Mouse (Mus musculus): ENCODE data around the gene Pigx. TPM values are rescaled to one million over a fixed set of nuclear protein-coding genes. Genes with fewer than 3 reads are reported as not detected.

The Pigx gene
- 7.6 and 8.5 TPM in 2 replicates for polyA plus RNA-seq (2012; rRNA removed)

- TF ChIP-seq POLR2A (IDR thresholded peaks at IDR 0.05; ENCODE audit: control insufficient read depth, low read depth, low read length) = peak; percentile 76
- TF ChIP-seq CTCF (IDR thresholded peaks at IDR 0.05; ENCODE audit: control insufficient read depth, insufficient read depth, insufficient replicate concordance, low read depth, low read length) = no peak
- H3K4me1 ChIP-seq (ENCODE audit: control insufficient read depth, insufficient read depth, low read length) = peaks cover 3% of the 10 kb centered on the region
- H3K4me3 ChIP-seq (ENCODE audit: control insufficient read depth, low read depth, low read length) = peak within 1 kb of the TSS; percentile 96
- no peaks in the 10 kb centered on the region for H3K27me3 ChIP-seq (ENCODE audit: control insufficient read depth, insufficient read depth, low read length)
- no peaks in the 10 kb centered on the region; the same call in 1 of the 2 replicates for H3K36me3 ChIP-seq (ENCODE audit: control insufficient read depth, insufficient read depth, low read length)
- peak within 1 kb of the TSS; percentile 59 for H3K27ac ChIP-seq (ENCODE audit: control insufficient read depth, insufficient read depth, low read depth, low read length)
These were observed at the start of gene Pigx, which contains the start of gene Cep19 for GRCm38 (mm10) chr16:32099638-32100150. Gene Pigx, minus strand, starts transcription at chr16:32099740. Gene Cep19, plus strand, starts transcription at chr16:32099800.

GRCm38 (mm10) chr16:32147589-32148207, 48.2 kb upstream of the Pigx start:
- H3K27me3 ChIP-seq (ENCODE audit: control insufficient read depth, insufficient read depth, low read length) = no peaks in the 10 kb centered on the region
- H3K27ac ChIP-seq (ENCODE audit: control insufficient read depth, insufficient read depth, low read depth, low read length) = no peak overlapping the region
- H3K36me3 ChIP-seq (ENCODE audit: control insufficient read depth, insufficient read depth, low read length) = no peaks in the 10 kb centered on the region
- TF ChIP-seq POLR2A (IDR thresholded peaks at IDR 0.05; ENCODE audit: control insufficient read depth, low read depth, low read length) = no peak
- TF ChIP-seq CTCF (IDR thresholded peaks at IDR 0.05; ENCODE audit: control insufficient read depth, insufficient read depth, insufficient replicate concordance, low read depth, low read length) = no peak
- peaks cover 18% of the 10 kb centered on the region for H3K4me1 ChIP-seq (ENCODE audit: control insufficient read depth, insufficient read depth, low read length)
- no peak overlapping the region for H3K4me3 ChIP-seq (ENCODE audit: control insufficient read depth, low read depth, low read length)

- TF ChIP-seq CTCF (IDR thresholded peaks at IDR 0.05; ENCODE audit: control insufficient read depth, insufficient read depth, insufficient replicate concordance, low read depth, low read length) (no peak), POLR2A (IDR thresholded peaks at IDR 0.05; ENCODE audit: control insufficient read depth, low read depth, low read length) (no peak)
- peak overlapping the region; percentile 72 for H3K4me3 ChIP-seq (ENCODE audit: control insufficient read depth, low read depth, low read length)
- H3K27ac ChIP-seq (ENCODE audit: control insufficient read depth, insufficient read depth, low read depth, low read length) = no peak overlapping the region
- H3K27me3 ChIP-seq (ENCODE audit: control insufficient read depth, insufficient read depth, low read length) = no peaks in the 10 kb centered on the region
- no peaks in the 10 kb centered on the region for H3K36me3 ChIP-seq (ENCODE audit: control insufficient read depth, insufficient read depth, low read length)
- peaks cover 18% of the 10 kb centered on the region for H3K4me1 ChIP-seq (ENCODE audit: control insufficient read depth, insufficient read depth, low read length)
These were observed 45.1 kb upstream of the Pigx start for GRCm38 (mm10) chr16:32144592-32144991.

GRCm38 (mm10) chr16:32143766-32144165, 44.2 kb upstream of the Pigx start:
- H3K27ac ChIP-seq (ENCODE audit: control insufficient read depth, insufficient read depth, low read depth, low read length) = no peak overlapping the region
- H3K27me3 ChIP-seq (ENCODE audit: control insufficient read depth, insufficient read depth, low read length) = no peaks in the 10 kb centered on the region
- peaks cover 18% of the 10 kb centered on the region for H3K4me1 ChIP-seq (ENCODE audit: control insufficient read depth, insufficient read depth, low read length)
- H3K4me3 ChIP-seq (ENCODE audit: control insufficient read depth, low read depth, low read length) = peak overlapping the region; percentile 72
- no peaks in the 10 kb centered on the region for H3K36me3 ChIP-seq (ENCODE audit: control insufficient read depth, insufficient read depth, low read length)
- no peak for TF ChIP-seq POLR2A (IDR thresholded peaks at IDR 0.05; ENCODE audit: control insufficient read depth, low read depth, low read length)
- no peak for TF ChIP-seq CTCF (IDR thresholded peaks at IDR 0.05; ENCODE audit: control insufficient read depth, insufficient read depth, insufficient replicate concordance, low read depth, low read length)

GRCm38 (mm10) chr16:32138954-32139353, 39.4 kb upstream of the Pigx start:
- no peak overlapping the region for H3K27ac ChIP-seq (ENCODE audit: control insufficient read depth, insufficient read depth, low read depth, low read length)
- no peaks in the 10 kb centered on the region for H3K27me3 ChIP-seq (ENCODE audit: control insufficient read depth, insufficient read depth, low read length)
- no peaks in the 10 kb centered on the region for H3K36me3 ChIP-seq (ENCODE audit: control insufficient read depth, insufficient read depth, low read length)
- no peak overlapping the region for H3K4me3 ChIP-seq (ENCODE audit: control insufficient read depth, low read depth, low read length)
- peaks cover 10% of the 10 kb centered on the region for H3K4me1 ChIP-seq (ENCODE audit: control insufficient read depth, insufficient read depth, low read length)
- TF ChIP-seq CTCF (IDR thresholded peaks at IDR 0.05; ENCODE audit: control insufficient read depth, insufficient read depth, insufficient replicate concordance, low read depth, low read length) (no peak), POLR2A (IDR thresholded peaks at IDR 0.05; ENCODE audit: control insufficient read depth, low read depth, low read length) (no peak)

GRCm38 (mm10) chr16:32135842-32136357, 36.4 kb upstream of the Pigx start:
- no peaks in the 10 kb centered on the region for H3K27me3 ChIP-seq (ENCODE audit: control insufficient read depth, insufficient read depth, low read length)
- no peaks in the 10 kb centered on the region for H3K4me1 ChIP-seq (ENCODE audit: control insufficient read depth, insufficient read depth, low read length)
- TF ChIP-seq CTCF (IDR thresholded peaks at IDR 0.05; ENCODE audit: control insufficient read depth, insufficient read depth, insufficient replicate concordance, low read depth, low read length) = no peak
- no peak for TF ChIP-seq POLR2A (IDR thresholded peaks at IDR 0.05; ENCODE audit: control insufficient read depth, low read depth, low read length)
- no peaks in the 10 kb centered on the region for H3K36me3 ChIP-seq (ENCODE audit: control insufficient read depth, insufficient read depth, low read length)
- H3K4me3 ChIP-seq (ENCODE audit: control insufficient read depth, low read depth, low read length) = no peak overlapping the region
- H3K27ac ChIP-seq (ENCODE audit: control insufficient read depth, insufficient read depth, low read depth, low read length) = no peak overlapping the region

- Histone ChIP-seq H3K4me3 (ENCODE audit: control insufficient read depth, low read depth, low read length) (no peak overlapping the region), H3K27me3 (ENCODE audit: control insufficient read depth, insufficient read depth, low read length) (no peaks in the 10 kb centered on the region), H3K4me1 (ENCODE audit: control insufficient read depth, insufficient read depth, low read length) (peaks cover 12% of the 10 kb centered on the region), H3K36me3 (ENCODE audit: control insufficient read depth, insufficient read depth, low read length) (no peaks in the 10 kb centered on the region), H3K27ac (ENCODE audit: control insufficient read depth, insufficient read depth, low read depth, low read length) (no peak overlapping the region)
- TF ChIP-seq POLR2A (IDR thresholded peaks at IDR 0.05; ENCODE audit: control insufficient read depth, low read depth, low read length) (no peak), CTCF (IDR thresholded peaks at IDR 0.05; ENCODE audit: control insufficient read depth, insufficient read depth, insufficient replicate concordance, low read depth, low read length) (no peak)
These were observed 33.6 kb upstream of the Pigx start for GRCm38 (mm10) chr16:32133148-32133547.
